Mouse (Mus musculus) lung, adult 2 months (tissue): ENCODE data around the gene Tex22.

ENCODE experiments used
- CTCF ChIP-seq: fragments of 200-500 bp; IDR thresholded peaks from 2 replicates; pipeline ENCODE4 v1.5.1; 2011; ENCODE audit warnings: mild to moderate bottlenecking, low read length, control low read depth; ENCODE audit not compliant: insufficient read depth
- POLR2A ChIP-seq: fragments of 200-500 bp; IDR thresholded peaks from 2 replicates; pipeline ENCODE4 v1.6.1; 2011; ENCODE audit warnings: low read depth, mild to moderate bottlenecking, control low read depth, low read length, borderline replicate concordance; ENCODE audit errors: extremely low read depth

DNA sequence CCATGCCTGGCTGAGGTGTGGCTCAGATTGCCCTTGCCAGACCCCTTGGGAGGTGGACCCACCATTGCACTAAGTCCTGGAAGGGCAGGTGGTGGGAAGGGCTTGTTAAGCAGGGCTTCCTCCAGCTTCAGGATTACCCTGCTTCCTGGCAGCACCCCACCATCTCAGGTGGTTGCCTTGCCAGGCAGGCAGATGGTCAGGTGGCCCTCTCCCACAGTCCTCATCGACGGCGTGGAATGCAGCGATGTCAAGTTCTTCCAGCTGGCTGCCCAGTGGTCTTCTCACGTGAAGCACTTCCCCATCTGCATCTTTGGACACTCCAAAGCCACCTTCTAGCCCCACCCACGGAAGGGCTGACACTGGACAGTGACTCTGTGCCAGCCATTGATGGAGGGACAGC, 3.0 kb upstream of the Tex22 start:
- no peak for TF ChIP-seq CTCF
- no peak for TF ChIP-seq POLR2A
